In the genomic region with DNA sequence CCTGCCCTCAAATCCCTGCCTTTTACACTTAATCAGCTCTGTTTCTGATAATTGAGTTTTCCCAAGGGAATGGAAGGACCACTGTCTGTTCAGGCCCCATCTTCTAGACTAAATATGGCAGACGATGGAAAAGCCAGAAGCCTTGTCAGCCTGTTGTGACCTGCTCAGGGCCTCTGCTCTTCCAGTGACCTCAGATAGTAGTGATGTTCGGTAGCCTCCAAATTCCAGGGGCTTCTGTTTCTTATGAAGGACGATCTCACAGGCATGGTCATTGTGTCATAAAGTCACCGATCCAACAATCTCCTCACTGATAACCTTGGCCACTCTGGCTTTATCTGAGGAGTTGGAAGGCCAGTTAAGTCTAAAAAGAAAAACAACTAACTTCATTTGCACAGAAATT, we compare ENCODE assay signal across 21 mouse cellular contexts.
DNase-seq lines count a peak whose midpoint lies in the region; ATAC-seq and TF ChIP-seq lines count a peak whose summit lies in the region.
"Had no signal": no experiment of that assay in that cellular context is flagged by ENCODE, and none has a peak within 500 bp of the region (broad histone marks: within the 10 kb centered on the region; RNA-seq: fewer than 3 reads in every experiment).

No protein-coding gene starts in this region.

- H3K9me3 ChIP-seq in lung, embryonic 16.5 days (ENCODE audit: control insufficient read depth, low read length), result no peaks in the 10 kb centered on the region
- H3K9me3 ChIP-seq: embryonic facial prominence, embryonic 12.5 days; embryonic facial prominence, embryonic 15.5 days; hindbrain, embryonic 12.5 days; hindbrain, embryonic 15.5 days had no signal

- peaks cover 10% of the 10 kb centered on the region for H3K4me1 ChIP-seq in lung, embryonic 16.5 days (replicated peaks; ENCODE audit: control insufficient read depth, insufficient read depth, low read length)
- no peaks in the 10 kb centered on the region; the same call in 1 of the 2 replicates for H3K4me1 ChIP-seq in lung, adult 2 months (ENCODE audit: control insufficient read depth, insufficient read depth, low read length)
- H3K4me1 ChIP-seq: embryonic facial prominence, embryonic 15.5 days; hindbrain, embryonic 12.5 days; hindbrain, embryonic 15.5 days had no signal

- no peak for TF ChIP-seq POLR2A in lung, adult 2 months (IDR thresholded peaks at IDR 0.05; ENCODE audit: borderline replicate concordance, extremely low read depth, low read depth, low read length)

- H3K4me3 ChIP-seq in lung, embryonic 16.5 days (ENCODE audit: low read length), result no peak overlapping the region
- H3K4me3 ChIP-seq in lung, adult 2 months (replicated peaks; ENCODE audit: extremely low read depth, low read depth, low read length), result no peak overlapping the region
- H3K4me3 ChIP-seq: embryonic facial prominence, embryonic 12.5 days; embryonic facial prominence, embryonic 15.5 days; gastrocnemius, adult 2 months; hindbrain, embryonic 12.5 days; hindbrain, embryonic 15.5 days had no signal

- DNase-seq in adrenal gland, adult 2 months, result peak; percentile 5
- DNase-seq in adrenal gland, postnatal 4 days (ENCODE audit: low spot score in 2 of 2), result no peak
- peak; percentile 15 for DNase-seq in adrenal gland, postnatal 14 days
- no peak for DNase-seq in adrenal gland, adult 18-20 months (ENCODE audit: low spot score in 2 of 2)
- DNase-seq in lung, adult 2 months, result no peak
- DNase-seq: cerebellum, adult 11 months; cerebellum, adult 2 months; cerebellum, adult 9-11 months; cerebellum, postnatal 25 days; forebrain, postnatal 0 days; gastrocnemius, adult 2 months; gastrocnemius, postnatal 14 days; heart, adult 11 months had no signal

- no peak overlapping the region for H3K9ac ChIP-seq in lung, embryonic 16.5 days (ENCODE audit: low read length)
- H3K9ac ChIP-seq: embryonic facial prominence, embryonic 12.5 days; embryonic facial prominence, embryonic 15.5 days; forebrain, postnatal 0 days; hindbrain, embryonic 12.5 days; hindbrain, embryonic 15.5 days had no signal

- H3K27ac ChIP-seq in lung, embryonic 16.5 days (ENCODE audit: low read length), result no peak overlapping the region
- H3K27ac ChIP-seq: embryonic facial prominence, embryonic 12.5 days; embryonic facial prominence, embryonic 15.5 days; gastrocnemius, adult 2 months; hindbrain, embryonic 12.5 days; hindbrain, embryonic 15.5 days had no signal

- H3K36me3 ChIP-seq in lung, embryonic 16.5 days (ENCODE audit: control insufficient read depth, insufficient read depth, low read length), result no peaks in the 10 kb centered on the region
- H3K36me3 ChIP-seq: embryonic facial prominence, embryonic 12.5 days; embryonic facial prominence, embryonic 15.5 days; hindbrain, embryonic 12.5 days; hindbrain, embryonic 15.5 days had no signal

- ATAC-seq in lung, embryonic 16.5 days (ENCODE audit: low read depth), result 0 out of 2 replicates have a peak, but pooled peaks have one; percentile 17
- ATAC-seq: activated CD4-positive, CD25-positive, alpha-beta regulatory T cell, adult 4 months; forebrain, embryonic 14.5 days had no signal

- no peak for TF ChIP-seq CTCF in lung, adult 2 months (IDR thresholded peaks at IDR 0.05; ENCODE audit: insufficient read depth, low read length)

- no peaks in the 10 kb centered on the region for H3K27me3 ChIP-seq in lung, embryonic 16.5 days (ENCODE audit: control insufficient read depth, insufficient read depth, low read depth, low read length)
- H3K27me3 ChIP-seq: embryonic facial prominence, embryonic 12.5 days; embryonic facial prominence, embryonic 15.5 days; hindbrain, embryonic 12.5 days; hindbrain, embryonic 15.5 days had no signal

- no peak overlapping the region for H3K4me2 ChIP-seq in lung, embryonic 16.5 days (ENCODE audit: low read depth, low read length)
- H3K4me2 ChIP-seq: embryonic facial prominence, embryonic 12.5 days; embryonic facial prominence, embryonic 15.5 days; heart, embryonic 11.5 days; hindbrain, embryonic 12.5 days; hindbrain, embryonic 15.5 days had no signal

- WGBS in lung, embryonic 16.5 days, result 36% methylated on average over 4 of the region's 4 CpGs
- WGBS in lung, adult 2 months, result 57% methylated on average over 4 of the region's 4 CpGs

Comparison
In these comparisons a context has a peak if more than half of its experiments do, and no peak if none do; other contexts are left out.
1. DNase-seq: peak in adrenal gland, adult 2 months (single experiment) and adrenal gland, postnatal 14 days (single experiment); none in adrenal gland, postnatal 4 days (0 of 2), adrenal gland, adult 18-20 months (0 of 2) and lung, adult 2 months (single experiment).